Mouse (Mus musculus): Measurements from ENCODE around the gene Kalrn. TPM values are rescaled to one million over a fixed set of nuclear protein-coding genes. Genes with fewer than 3 reads are reported as not detected.
A peak's percentile ranks its signal among the peaks of the same experiment; 100 is the strongest.

Gene Kalrn
- total RNA-seq, 1 experiment from 2014 or later = 8.2 TPM

- no peak for DNase-seq
These were observed 589.6 kb downstream of the Kalrn start for GRCm38 (mm10) chr16:33983712-33984111.

DNA sequence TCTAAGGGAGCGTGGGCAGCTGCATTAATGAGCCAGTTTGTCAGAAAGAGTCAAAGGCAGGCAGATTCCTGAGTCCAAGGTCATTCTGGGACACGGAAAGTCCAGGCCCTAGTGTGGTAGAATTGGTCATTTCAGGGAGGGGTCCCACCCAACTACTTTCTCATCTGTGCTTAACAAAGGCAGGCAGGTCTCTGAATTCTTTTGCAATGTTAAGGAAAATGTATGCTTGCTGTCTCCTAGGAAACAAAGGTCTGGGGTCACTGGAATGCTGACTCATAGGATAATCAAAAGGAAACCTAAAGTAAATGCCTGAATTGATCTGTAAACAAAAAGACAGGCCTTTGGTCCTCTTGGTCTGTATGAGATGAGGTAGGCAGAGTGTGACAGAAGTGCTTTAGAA lies 593.5 kb downstream of the Kalrn start:
- no peak for DNase-seq

DNA sequence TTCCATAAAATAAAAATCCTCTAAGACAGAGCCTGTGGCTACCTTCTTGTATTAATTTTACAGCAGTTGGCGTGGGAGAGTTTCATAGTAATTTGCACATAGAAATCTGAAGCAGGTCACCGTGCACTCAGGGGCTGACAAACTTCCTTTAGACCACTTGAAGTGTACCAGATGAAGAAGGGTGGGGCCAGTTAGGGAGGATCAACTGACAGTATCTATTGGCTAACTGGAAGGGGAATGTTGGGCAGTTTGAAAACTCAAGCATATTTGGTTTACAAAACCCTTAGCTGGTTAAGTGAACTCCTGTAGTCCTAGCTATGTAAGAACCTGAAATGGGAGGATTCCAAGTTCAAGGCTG lies 606.1 kb downstream of the Kalrn start:
- no peak for DNase-seq

DNA sequence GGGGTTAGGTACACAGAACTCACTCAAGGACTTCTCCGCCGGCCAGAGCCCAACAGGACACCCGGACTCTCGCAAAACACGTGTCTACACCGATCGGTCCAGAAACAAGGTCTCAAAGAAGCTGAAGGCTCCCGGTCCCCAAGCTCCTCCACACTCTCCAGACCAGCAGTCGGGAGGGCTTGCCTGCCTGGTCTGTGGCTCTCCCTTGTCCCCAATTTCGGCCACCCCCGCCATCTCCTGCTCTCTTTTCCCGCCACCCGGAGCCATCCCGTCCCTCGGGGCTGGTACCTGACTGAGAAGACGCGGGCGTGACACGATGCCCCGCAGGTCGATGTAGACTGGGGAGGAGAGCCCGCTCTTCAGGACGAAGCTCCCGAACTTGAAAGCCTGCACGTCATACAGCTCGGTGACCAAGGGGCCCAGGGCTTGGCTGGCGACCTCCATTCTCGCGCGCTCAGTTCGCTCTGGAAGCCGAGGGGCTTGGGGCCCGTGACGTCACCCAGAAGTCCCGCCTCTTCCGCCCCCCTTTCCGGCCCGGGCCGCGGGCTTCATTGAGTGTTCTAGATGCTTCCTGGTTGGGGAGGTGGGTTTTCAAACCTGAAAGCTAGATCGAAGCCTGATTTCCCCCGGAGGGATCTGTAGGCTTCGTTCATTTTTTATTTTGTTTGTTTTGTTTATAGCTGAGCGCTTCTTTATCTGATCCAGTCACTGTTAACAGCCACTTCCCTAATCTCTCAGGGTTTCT lies 606.6 kb downstream of the Kalrn start, which contains the start of gene Umps:
Gene Umps, minus strand, starts transcription at position 501 of the 745 bp plus-strand sequence.
- DNase-seq = peak; percentile 84

GRCm38 (mm10) chr16:33965878-33966537 lies 607.3 kb downstream of the Kalrn start:
- DNase-seq = peak; percentile 55

DNA sequence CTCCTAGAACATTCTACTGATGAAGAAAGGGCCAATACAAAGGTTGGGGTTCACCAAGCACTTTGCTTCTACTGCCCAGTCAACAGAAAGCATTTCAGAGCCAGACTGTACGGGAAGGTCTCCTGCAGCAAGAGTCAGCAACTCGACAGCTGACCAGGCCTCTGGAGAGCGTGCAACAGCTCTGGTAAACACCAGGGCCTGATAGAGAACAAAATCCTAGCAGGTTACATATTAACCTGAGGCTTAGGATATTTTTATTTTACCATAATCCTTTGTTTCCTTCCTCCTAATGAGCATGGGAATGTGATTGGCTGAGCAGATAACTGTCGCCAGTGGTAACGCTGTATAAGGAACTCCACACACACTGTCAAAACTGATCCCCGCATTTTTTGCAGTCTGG lies 609.8 kb downstream of the Kalrn start:
- no peak for DNase-seq

DNA sequence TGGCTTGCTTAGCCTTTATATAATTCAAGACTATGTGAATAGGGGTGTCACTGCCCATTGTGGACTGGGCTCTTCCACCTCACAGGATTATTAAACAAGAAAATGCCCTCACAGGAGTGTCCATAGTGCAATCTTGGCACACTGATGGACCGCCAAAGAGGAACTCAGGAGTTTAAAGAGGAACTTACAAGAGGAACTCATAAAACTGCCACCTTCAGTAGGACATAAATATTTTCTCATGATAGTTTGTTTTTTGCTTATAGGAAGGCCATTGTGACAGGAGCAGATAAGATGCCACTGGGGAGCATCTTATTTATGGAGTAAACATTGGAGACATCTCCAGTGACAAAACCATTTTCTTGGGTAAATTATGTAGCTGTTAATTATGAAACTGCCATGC lies 618.5 kb downstream of the Kalrn start:
- DNase-seq = no peak

- DNase-seq = no peak
These were observed 620.3 kb downstream of the Kalrn start for GRCm38 (mm10) chr16:33953008-33953407.

- DNase-seq = peak; percentile 87
These were observed 622.5 kb downstream of the Kalrn start for GRCm38 (mm10) chr16:33950830-33951229.

DNA sequence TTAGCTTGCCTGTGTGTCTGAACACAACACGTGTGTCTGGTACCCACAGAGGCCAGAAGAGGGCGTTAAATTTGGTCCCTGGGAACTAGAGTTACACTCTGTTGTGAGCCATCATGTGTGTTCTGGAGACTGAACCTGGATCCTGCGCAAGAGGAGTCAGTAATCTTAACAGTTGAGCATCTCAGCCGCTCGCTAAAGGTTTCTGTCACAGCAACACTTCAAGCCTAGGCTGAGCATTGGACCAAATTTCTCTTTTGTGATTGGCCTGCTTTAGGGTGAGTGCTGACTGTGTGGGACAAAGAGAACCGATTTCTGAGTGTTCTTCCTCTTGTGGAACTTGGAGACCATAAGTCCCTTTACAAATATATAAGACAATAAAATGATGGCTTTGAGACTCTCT lies 622.9 kb downstream of the Kalrn start:
- DNase-seq = no peak

- no peak for DNase-seq
These were observed 625.4 kb downstream of the Kalrn start for GRCm38 (mm10) chr16:33947664-33948571.

DNA sequence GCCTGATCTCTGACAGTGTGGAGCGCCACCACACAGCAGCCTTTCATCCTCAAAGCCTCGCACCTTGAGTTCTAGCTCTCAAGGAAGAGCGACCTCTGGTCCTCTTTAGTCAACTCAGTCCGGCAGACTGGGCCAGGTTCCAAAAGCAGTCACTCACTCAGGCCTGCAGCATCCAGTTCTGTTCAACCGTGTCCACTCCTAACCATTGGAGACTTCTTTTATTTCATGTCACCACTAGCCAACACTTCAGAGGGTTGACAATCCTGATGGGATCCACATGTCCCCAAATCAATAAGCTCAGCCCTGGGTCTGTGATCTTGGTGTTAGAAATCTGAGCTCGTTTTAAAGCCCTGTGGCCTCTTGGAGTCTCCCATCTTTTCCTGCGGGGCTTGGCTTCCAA lies 627.3 kb downstream of the Kalrn start:
- DNase-seq = no peak

DNA sequence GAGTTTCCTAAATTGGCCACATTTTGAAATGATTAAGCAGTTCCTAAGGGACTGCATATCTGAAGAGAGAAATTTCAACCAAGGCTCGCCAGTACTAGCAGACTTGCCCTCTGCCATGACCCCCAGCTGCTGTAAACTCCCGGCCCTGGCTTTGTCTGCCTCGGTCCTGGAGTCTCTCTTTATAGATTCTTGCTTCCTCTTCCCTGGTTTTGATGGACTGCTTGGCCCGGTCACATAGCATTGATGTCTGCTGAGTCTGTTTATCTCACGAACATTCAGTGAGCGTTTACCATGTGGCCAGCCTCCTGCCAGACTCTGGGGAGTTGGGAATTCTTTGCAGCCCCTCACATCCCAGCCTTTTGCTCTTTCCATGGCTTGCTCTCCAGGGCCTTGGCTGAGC lies 628.6 kb downstream of the Kalrn start:
- no peak for DNase-seq

DNA sequence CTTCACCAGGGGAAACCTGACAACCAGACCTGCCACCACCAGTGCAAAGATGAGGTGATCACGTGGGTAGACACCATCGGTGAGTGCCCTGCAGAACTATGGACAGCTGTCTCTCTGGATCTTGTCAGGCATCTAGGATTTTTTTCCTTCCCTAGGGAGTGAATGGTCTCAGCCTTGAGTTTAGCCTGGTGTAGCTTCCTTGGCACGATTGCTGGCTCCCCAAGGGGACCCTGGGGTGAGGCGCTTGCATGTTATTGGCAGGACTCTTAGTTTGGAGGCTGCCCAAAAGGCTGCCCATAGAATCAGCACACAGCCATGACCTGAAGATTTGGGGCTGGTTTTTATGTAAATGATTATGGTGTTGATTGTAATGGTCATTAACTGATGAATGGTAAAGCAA lies 629.2 kb downstream of the Kalrn start:
- no peak for DNase-seq

GRCm38 (mm10) chr16:33943388-33943787 lies 629.9 kb downstream of the Kalrn start:
- no peak for DNase-seq

- peak; percentile 70 for DNase-seq
These were observed 631.0 kb downstream of the Kalrn start for GRCm38 (mm10) chr16:33942341-33942740.

- no peak for DNase-seq
These were observed 632.0 kb downstream of the Kalrn start for GRCm38 (mm10) chr16:33941271-33941781.

DNA sequence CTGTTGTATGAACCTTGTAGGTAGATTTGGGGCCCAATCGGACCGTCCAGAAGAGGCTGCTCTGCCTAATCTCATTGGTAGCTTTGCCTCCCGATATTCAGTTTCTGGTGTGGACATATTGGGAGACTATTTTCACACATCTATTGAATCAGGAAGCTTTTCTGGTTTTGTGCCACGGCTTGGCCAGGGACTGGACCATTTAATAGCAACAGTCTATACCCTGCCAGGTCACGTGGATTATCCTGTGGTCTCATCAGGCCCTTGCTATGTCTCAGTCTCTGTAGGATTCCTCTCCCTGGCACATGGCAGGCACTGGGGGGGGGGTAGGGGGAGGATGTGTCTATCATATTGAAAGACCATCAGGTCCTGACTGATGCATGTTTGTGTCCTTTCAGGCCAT lies 633.2 kb downstream of the Kalrn start:
- no peak for DNase-seq

GRCm38 (mm10) chr16:33939636-33940035 lies 633.7 kb downstream of the Kalrn start:
- no peak for DNase-seq

DNA sequence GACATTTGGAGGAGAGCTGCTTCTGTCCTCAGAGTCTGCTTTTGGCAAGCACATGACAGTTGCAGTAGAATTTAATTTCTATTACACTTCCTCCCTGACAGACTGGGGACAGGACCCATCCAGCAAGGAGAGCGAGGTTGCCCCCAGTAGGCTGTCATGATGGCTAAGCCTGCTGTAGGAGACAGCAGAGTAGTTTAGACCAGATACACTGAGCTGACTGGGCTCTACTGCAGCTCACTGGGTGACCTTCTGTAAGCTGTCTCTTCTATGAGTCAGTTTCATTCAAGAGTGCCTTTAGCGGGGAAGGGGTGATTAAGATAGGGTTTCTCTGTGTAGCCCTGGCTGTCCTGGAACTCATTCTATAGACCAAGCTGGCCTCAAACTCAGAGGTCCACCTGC lies 634.2 kb downstream of the Kalrn start:
- DNase-seq = no peak

- no peak for DNase-seq
These were observed 634.8 kb downstream of the Kalrn start for GRCm38 (mm10) chr16:33938311-33939132.

DNA sequence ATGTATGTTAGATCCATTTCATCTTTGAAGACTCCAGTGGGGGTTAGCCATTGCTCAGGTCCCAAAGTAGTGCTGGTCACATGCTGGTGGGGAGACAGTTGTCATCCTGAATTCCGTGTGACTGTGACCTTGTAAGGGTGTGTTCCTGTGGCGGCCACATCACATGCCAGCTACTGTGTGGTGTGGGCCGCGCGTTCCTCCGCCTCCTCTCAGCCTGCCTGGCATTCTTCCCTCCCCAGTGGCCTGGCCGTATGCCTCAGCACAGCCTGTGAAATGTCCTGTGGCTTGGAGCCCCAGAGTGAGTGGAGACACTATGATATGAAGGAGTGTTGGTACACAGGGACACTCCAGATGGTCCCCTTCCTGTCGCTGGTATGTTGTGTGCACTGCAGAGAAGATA lies 635.8 kb downstream of the Kalrn start:
- peak; percentile 74 for DNase-seq

Data from adrenal gland, postnatal 25 days (tissue).